Mouse (Mus musculus): ENCODE results near the gene Kpna3. TPM values are rescaled to one million over a fixed set of nuclear protein-coding genes. Genes with fewer than 3 reads are reported as not detected.
"Not testable (repeated sequence)": the region's sequence is repeated elsewhere in the genome, so short reads cannot be mapped to it uniquely, and the experiment has no call there.

The Kpna3 gene
- total RNA-seq, 1 experiment from 2014 or later = 19.9 TPM

DNA sequence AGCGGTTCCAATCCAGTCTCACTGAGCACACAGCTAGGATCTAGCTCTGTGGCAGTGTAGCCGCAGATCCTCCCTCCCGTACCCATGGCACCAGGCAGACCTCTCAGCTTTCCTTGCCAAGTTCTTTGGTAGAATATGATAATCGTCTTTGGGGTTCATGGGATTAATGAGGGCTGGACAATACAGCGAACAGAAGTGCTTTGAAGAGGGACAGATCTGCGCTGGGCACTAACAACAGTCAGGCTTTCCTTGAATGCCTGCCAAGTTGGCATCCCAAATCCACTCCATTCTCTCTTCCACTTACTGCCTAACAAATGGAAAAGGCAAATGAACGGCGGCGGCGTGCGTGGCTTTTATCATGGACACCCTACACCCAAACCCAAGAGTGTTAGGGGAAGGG lies 109.1 kb downstream of the Kpna3 start:
- no peak for ATAC-seq (replicated peaks; ENCODE audit: insufficient number of reproducible peaks, low FRiP score, low TSS enrichment, poor library complexity, severe bottlenecking)

DNA sequence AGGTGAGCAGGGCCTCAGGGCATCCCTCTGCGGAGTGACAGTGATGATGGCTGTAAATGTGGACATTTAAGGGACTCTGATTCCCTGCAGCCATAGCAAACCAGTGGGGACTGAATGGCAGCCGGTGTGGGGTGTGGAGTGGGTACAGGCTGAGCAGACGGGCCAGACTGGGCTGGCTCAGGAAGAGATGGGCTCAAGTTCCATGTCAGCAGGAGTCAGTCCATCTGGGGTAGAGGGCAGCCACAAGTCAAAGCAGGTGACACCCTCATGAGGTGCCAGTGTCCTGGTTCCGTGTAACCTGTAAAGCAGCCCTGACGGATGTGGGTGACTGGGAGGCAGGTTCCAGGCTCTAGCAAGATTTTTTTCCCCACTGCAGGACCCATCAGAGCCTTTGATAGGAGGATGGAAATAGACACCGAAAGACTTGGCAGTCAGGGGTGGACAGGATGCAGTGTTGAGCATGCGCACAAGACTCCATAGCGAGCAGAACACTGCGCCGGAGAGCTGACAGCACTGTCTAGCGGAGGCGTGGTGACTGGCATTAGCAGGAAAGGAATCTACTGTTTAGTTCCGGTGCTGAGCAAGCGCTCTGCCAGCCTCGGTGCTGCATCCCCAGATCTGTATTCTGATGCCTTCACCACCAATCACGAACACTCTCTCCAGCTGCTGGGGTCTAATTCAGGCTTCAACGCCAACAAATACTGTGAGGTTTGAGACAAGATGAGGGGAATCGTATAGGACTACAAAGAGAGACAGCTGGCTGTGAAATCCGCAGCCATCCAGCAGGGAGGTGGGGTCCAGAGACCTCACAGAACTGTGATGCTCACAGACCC lies 111.8 kb downstream of the Kpna3 start:
- ATAC-seq (replicated peaks; ENCODE audit: insufficient number of reproducible peaks, low FRiP score, low TSS enrichment, poor library complexity, severe bottlenecking) = peak; percentile 54; the same call in 1 of the 2 replicates

DNA sequence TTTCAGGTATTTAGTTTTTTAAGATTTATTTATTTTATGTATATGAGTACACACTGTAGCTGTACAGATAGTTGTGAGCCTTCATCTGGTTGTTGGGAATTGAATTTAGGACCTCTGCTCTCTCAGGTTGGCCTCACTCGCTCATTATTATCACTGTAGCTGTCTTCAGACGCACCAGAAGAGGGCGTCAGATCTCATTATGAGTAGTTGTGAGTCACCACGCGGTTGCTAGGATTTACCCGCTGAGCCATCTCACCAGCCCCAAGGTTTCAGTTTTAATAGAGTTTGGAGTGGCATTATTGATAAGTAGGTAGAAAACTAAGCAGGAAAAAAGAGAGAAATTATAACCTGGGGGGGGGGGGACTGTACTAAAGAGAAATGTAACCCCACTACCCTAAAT lies 112.7 kb downstream of the Kpna3 start:
- ATAC-seq (replicated peaks; ENCODE audit: insufficient number of reproducible peaks, low FRiP score, low TSS enrichment, poor library complexity, severe bottlenecking) = not testable (repeated sequence)

DNA sequence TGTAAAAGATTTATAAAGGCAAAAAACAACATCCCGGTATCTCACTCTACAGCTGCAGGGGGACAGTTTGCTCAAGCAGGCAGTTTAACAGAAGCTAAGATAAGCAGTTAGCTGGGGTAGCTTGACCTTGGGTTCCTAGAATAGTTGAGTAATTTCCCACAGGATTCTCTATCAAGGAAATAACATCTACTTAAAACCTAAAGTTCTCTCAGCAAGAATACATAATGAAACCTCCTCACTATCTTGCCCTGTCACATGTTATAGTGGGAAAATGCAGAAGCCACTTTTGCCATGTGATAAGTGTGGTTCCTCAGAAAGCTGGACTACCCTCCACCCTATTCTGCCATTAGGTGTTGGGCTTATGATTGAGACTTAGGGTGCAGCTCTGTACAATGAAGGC lies 116.9 kb downstream of the Kpna3 start:
- ATAC-seq (replicated peaks; ENCODE audit: insufficient number of reproducible peaks, low FRiP score, low TSS enrichment, poor library complexity, severe bottlenecking) = no peak

DNA sequence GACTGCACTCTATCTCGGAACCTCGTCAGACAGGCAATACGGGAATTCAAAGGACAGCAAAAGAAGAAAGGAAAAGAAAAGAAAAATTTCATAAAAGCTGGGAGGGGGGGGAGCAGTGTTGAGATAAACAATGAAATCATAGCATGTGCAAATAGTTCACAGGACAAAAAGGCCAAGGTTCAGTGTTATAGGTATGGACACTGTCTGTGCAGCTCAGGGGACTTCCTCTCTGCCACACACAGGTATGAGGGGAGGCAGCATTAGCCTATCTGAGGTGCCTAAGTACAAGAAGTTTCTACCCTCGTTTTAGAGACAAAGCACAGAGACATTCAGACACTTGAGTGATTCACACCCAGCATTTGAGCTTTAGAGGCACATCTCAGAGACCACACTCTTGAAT lies 118.5 kb downstream of the Kpna3 start:
- no peak for ATAC-seq (replicated peaks; ENCODE audit: insufficient number of reproducible peaks, low FRiP score, low TSS enrichment, poor library complexity, severe bottlenecking)

DNA sequence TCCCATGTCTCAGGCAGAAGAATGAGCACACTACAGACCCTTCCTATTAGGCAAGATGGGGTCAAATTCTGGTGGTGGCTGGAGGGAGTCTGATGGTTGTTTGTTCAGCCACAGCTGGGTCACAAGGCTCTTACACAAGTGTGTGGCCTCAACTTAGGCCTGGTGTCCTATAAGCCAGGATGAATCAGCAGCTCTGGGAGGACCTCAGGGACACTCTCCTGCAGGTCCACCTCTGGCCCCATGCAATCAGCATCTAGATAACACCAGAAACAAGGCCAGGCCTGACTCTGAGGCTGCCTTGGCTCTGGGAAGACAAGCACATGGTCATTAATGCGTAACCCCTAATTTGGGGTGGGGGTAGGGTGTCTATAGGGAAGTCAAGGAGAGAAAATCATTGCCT lies 118.9 kb downstream of the Kpna3 start:
- no peak; the same call in 1 of the 2 replicates for ATAC-seq (replicated peaks; ENCODE audit: insufficient number of reproducible peaks, low FRiP score, low TSS enrichment, poor library complexity, severe bottlenecking)

DNA sequence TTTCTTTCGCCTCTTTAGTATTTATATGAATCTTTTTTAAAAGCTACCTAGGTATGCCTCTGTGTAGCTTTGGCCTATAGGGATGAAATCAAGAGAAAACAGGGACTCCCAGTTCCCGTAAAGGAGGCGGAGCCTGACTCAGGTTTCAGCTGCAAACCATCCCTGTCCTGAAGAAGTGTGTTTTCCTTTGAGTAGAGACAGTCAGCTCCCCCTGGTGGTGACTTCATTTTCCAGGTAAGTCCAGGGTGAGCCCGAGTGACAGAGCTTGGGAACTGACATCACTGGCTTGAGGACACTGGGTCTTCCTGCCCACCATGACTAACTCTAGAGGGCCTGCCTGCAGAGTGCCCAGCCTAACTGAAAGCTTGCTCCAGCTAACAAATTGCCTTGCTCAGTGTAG lies 122.8 kb downstream of the Kpna3 start:
- ATAC-seq (replicated peaks; ENCODE audit: insufficient number of reproducible peaks, low FRiP score, low TSS enrichment, poor library complexity, severe bottlenecking) = 0 out of 2 replicates have a peak, but pooled peaks have one; percentile 42

Other genes starting within 250 kb of the Kpna3 start
- not detected in 3 replicates for gene Sgcg, start 181.4 kb downstream of the Kpna3 start, total RNA-seq (2017)
- 3.1 to 7.7 TPM (median 4.9 TPM) in 3 replicates for gene Arl11, start 130.1 kb downstream of the Kpna3 start, total RNA-seq (2017)
- 0.53 to 4.3 TPM (median 2.5 TPM) in 3 replicates for gene Ebpl, start 79.4 kb downstream of the Kpna3 start, total RNA-seq (2017)
- gene Spryd7, start 117.0 kb upstream of the Kpna3 start, total RNA-seq (2017) = 2.5 to 10.7 TPM (median 7.2 TPM) in 3 replicates
- gene Trim13, start 158.4 kb upstream of the Kpna3 start, total RNA-seq (2017) = 1.9 to 11.8 TPM (median 8.2 TPM) in 3 replicates
- 0.19 TPM in 1 of 3 replicates, not detected in the others for gene Kcnrg, start 167.6 kb upstream of the Kpna3 start, total RNA-seq (2017)

Measured in monocyte, adult 5-6 weeks (primary cell).